ENCODE assay signal across 11 mouse cellular contexts in the genomic region with DNA sequence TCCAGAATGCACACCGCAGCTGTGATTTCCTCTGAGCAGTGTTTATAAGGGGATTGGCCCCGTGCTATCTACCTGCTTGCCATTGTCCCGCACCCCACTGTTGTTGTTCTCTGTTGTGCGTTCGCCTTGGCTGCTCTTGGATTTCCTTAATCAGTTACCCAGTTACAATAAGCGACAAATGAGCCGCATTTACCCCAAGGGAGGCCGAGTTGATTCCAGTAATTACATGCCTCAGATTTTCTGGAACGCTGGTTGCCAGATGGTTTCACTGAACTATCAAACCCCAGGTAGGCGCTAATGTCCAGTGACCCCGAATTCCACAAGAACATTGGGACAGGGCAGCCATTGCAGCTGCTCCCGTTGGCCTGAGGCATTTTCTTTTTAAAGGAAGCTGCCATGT.
DNase-seq lines count a peak whose midpoint lies in the region; ATAC-seq and TF ChIP-seq lines count a peak whose summit lies in the region.
"Had no signal": no experiment of that assay in that cellular context is flagged by ENCODE, and none has a peak within 500 bp of the region (broad histone marks: within the 10 kb centered on the region; RNA-seq: fewer than 3 reads in every experiment).

No protein-coding gene starts in this region.

- no peak for TF ChIP-seq CTCF in hindbrain, postnatal 0 days (IDR thresholded peaks at IDR 0.05; ENCODE audit: low read depth)
- no peak for TF ChIP-seq CTCF in intestine, postnatal 0 days (IDR thresholded peaks at IDR 0.05; ENCODE audit: low read depth)

- 0 out of 2 replicates have a peak, but pooled peaks have one; percentile 22 for ATAC-seq in midbrain, embryonic 11.5 days (ENCODE audit: low FRiP score)
- ATAC-seq in hindbrain, postnatal 0 days: peak; percentile 46; the same call in 1 of the 2 replicates
- 0 out of 2 replicates have a peak, but pooled peaks have one; percentile 13 for ATAC-seq in neural tube, embryonic 15.5 days (ENCODE audit: low FRiP score)
- ATAC-seq in intestine, postnatal 0 days: no peak
- ATAC-seq: activated CD4-positive, CD25-positive, alpha-beta regulatory T cell, adult 4 months had no signal

- no peak overlapping the region for H3K9ac ChIP-seq in midbrain, embryonic 11.5 days (ENCODE audit: low read length)
- H3K9ac ChIP-seq in hindbrain, postnatal 0 days (replicated peaks; ENCODE audit: low read length): no peak overlapping the region
- H3K9ac ChIP-seq in neural tube, embryonic 15.5 days (replicated peaks): no peak overlapping the region
- H3K9ac ChIP-seq in intestine, postnatal 0 days (ENCODE audit: low read depth, low read length): no peak overlapping the region

- DNase-seq in midbrain, embryonic 11.5 days (ENCODE audit: low spot score, missing footprints): no peak
- DNase-seq in midbrain, embryonic 10.5 days (ENCODE audit: low spot score): no peak
- DNase-seq in cerebellum, postnatal 10 days: peak; percentile 73 to 79
- DNase-seq in hindbrain, postnatal 0 days (ENCODE audit: low spot score): peak; percentile 75
- DNase-seq in gastrocnemius, postnatal 36 days: no peak
- DNase-seq in right cerebral cortex, postnatal 36 days (ENCODE audit: low spot score in 2 of 2): no peak
- DNase-seq: lung, postnatal 36 days had no signal

- H3K36me3 ChIP-seq in midbrain, embryonic 11.5 days (ENCODE audit: control insufficient read depth, insufficient read depth, low read length): no peaks in the 10 kb centered on the region
- peaks cover 16% of the 10 kb centered on the region for H3K36me3 ChIP-seq in midbrain, embryonic 10.5 days
- peaks cover 15% of the 10 kb centered on the region for H3K36me3 ChIP-seq in hindbrain, postnatal 0 days (ENCODE audit: insufficient read depth, low read length)
- peaks cover 3% of the 10 kb centered on the region; the same call in 1 of the 2 replicates for H3K36me3 ChIP-seq in neural tube, embryonic 15.5 days
- no peaks in the 10 kb centered on the region for H3K36me3 ChIP-seq in intestine, postnatal 0 days (ENCODE audit: control insufficient read depth, insufficient read depth)

- intact Hi-C loops in gastrocnemius, postnatal 36 days (cut with DNase I): no loop called here

- H3K4me2 ChIP-seq in midbrain, embryonic 11.5 days: no peak overlapping the region
- no peak overlapping the region for H3K4me2 ChIP-seq in hindbrain, postnatal 0 days (ENCODE audit: low read depth, low read length)
- 0 out of 2 replicates have a peak overlapping the region, but pooled peaks have one; percentile 1 for H3K4me2 ChIP-seq in neural tube, embryonic 15.5 days
- no peak overlapping the region for H3K4me2 ChIP-seq in intestine, postnatal 0 days (replicated peaks; ENCODE audit: low read depth)

- no peak overlapping the region for H3K27ac ChIP-seq in midbrain, embryonic 11.5 days (ENCODE audit: low read depth, low read length)
- no peak overlapping the region for H3K27ac ChIP-seq in midbrain, embryonic 10.5 days (replicated peaks)
- no peak overlapping the region for H3K27ac ChIP-seq in hindbrain, postnatal 0 days
- H3K27ac ChIP-seq in neural tube, embryonic 15.5 days (replicated peaks): no peak overlapping the region
- H3K27ac ChIP-seq in intestine, postnatal 0 days (ENCODE audit: low read depth, low read length): no peak overlapping the region
- H3K27ac ChIP-seq: layer of hippocampus, adult 2 months had no signal

- 78% methylated on average over 12 of the region's 12 CpGs for WGBS in midbrain, embryonic 11.5 days
- WGBS in midbrain, embryonic 10.5 days: 83% methylated on average over 12 of the region's 12 CpGs
- 33% methylated on average over 12 of the region's 12 CpGs for WGBS in hindbrain, postnatal 0 days
- 39% methylated on average over 12 of the region's 12 CpGs for WGBS in neural tube, embryonic 15.5 days
- WGBS in intestine, postnatal 0 days: 94% methylated on average over 12 of the region's 12 CpGs

- no peaks in the 10 kb centered on the region for H3K27me3 ChIP-seq in midbrain, embryonic 11.5 days (ENCODE audit: control insufficient read depth, insufficient read depth, low read length)
- no peaks in the 10 kb centered on the region for H3K27me3 ChIP-seq in midbrain, embryonic 10.5 days (ENCODE audit: low read depth, poor library complexity, severe bottlenecking)
- H3K27me3 ChIP-seq in hindbrain, postnatal 0 days (ENCODE audit: insufficient read depth, low read length): no peaks in the 10 kb centered on the region
- H3K27me3 ChIP-seq in neural tube, embryonic 15.5 days (replicated peaks): no peaks in the 10 kb centered on the region
- no peaks in the 10 kb centered on the region for H3K27me3 ChIP-seq in intestine, postnatal 0 days (replicated peaks; ENCODE audit: control insufficient read depth, insufficient read depth, low read length)

- H3K9me3 ChIP-seq in midbrain, embryonic 11.5 days (ENCODE audit: control insufficient read depth, low read length): no peaks in the 10 kb centered on the region
- H3K9me3 ChIP-seq in midbrain, embryonic 10.5 days (replicated peaks): no peaks in the 10 kb centered on the region
- no peaks in the 10 kb centered on the region for H3K9me3 ChIP-seq in hindbrain, postnatal 0 days (ENCODE audit: low read length)
- H3K9me3 ChIP-seq in neural tube, embryonic 15.5 days (replicated peaks): no peaks in the 10 kb centered on the region
- H3K9me3 ChIP-seq in intestine, postnatal 0 days (ENCODE audit: control insufficient read depth): no peaks in the 10 kb centered on the region

- H3K4me1 ChIP-seq in midbrain, embryonic 11.5 days (ENCODE audit: control insufficient read depth, insufficient read depth, low read length): no peaks in the 10 kb centered on the region
- H3K4me1 ChIP-seq in midbrain, embryonic 10.5 days: no peaks in the 10 kb centered on the region
- no peaks in the 10 kb centered on the region for H3K4me1 ChIP-seq in hindbrain, postnatal 0 days (ENCODE audit: insufficient read depth, low read length)
- peaks cover 9% of the 10 kb centered on the region for H3K4me1 ChIP-seq in neural tube, embryonic 15.5 days
- no peaks in the 10 kb centered on the region for H3K4me1 ChIP-seq in intestine, postnatal 0 days (replicated peaks; ENCODE audit: control insufficient read depth, insufficient read depth, low read length)

- H3K4me3 ChIP-seq in midbrain, embryonic 11.5 days (ENCODE audit: low read depth, low read length): no peak overlapping the region
- no peak overlapping the region for H3K4me3 ChIP-seq in midbrain, embryonic 10.5 days
- no peak overlapping the region for H3K4me3 ChIP-seq in hindbrain, postnatal 0 days (ENCODE audit: low read length)
- no peak overlapping the region for H3K4me3 ChIP-seq in neural tube, embryonic 15.5 days (replicated peaks)
- H3K4me3 ChIP-seq in intestine, postnatal 0 days (ENCODE audit: low read depth, low read length): no peak overlapping the region
- H3K4me3 ChIP-seq: layer of hippocampus, adult 2 months had no signal

Comparison
In these comparisons a context has a peak if more than half of its experiments do, and no peak if none do; other contexts are left out.
1. DNase-seq: peak in cerebellum, postnatal 10 days (2 of 2) and hindbrain, postnatal 0 days (single experiment); none in midbrain, embryonic 11.5 days (single experiment), midbrain, embryonic 10.5 days (single experiment), gastrocnemius, postnatal 36 days (0 of 2) and right cerebral cortex, postnatal 36 days (0 of 2).